Mouse (Mus musculus): ENCODE data around the gene S100a14. TPM values are rescaled to one million over a fixed set of nuclear protein-coding genes. Genes with fewer than 3 reads are reported as not detected.

Gene S100a14
- total and polyA plus RNA-seq, 2 experiments, result not detected

GRCm38 (mm10) chr3:90552231-90552630, 25.6 kb downstream of the S100a14 start:
- Histone ChIP-seq H3K4me1 (ENCODE audit: control insufficient read depth, insufficient read depth, low read length) (no peaks in the 10 kb centered on the region), H3K27ac (replicated peaks; ENCODE audit: insufficient read depth, low read depth, low read length) (no peak overlapping the region), H3K79me2 (ENCODE audit: control insufficient read depth, insufficient read depth, low read length) (no peaks in the 10 kb centered on the region), H3K36me3 (ENCODE audit: control insufficient read depth, insufficient read depth, low read length) (no peaks in the 10 kb centered on the region), H3K27me3 (ENCODE audit: control insufficient read depth, insufficient read depth, low read length) (no peaks in the 10 kb centered on the region), H3K4me3 (ENCODE audit: insufficient read depth, low read depth, low read length) (no peak overlapping the region), H3K9ac (ENCODE audit: low read depth, low read length) (no peak overlapping the region)
- TF ChIP-seq CTCF (IDR thresholded peaks at IDR 0.05; ENCODE audit: low read depth, low read length) (no peak), POLR2A (IDR thresholded peaks at IDR 0.05; ENCODE audit: extremely low read depth, insufficient read depth, low read length) (no peak)
- WGBS, result 81% methylated on average over 2 of the region's 2 CpGs
- DNase-seq (ENCODE audit: extremely low read depth, low read depth, low spot score), result no peak

GRCm38 (mm10) chr3:90555954-90556353, 29.3 kb downstream of the S100a14 start:
- WGBS, result 80% methylated on average over 5 of the region's 5 CpGs
- no peak for DNase-seq (ENCODE audit: extremely low read depth, low read depth, low spot score)
- no peaks in the 10 kb centered on the region for H3K79me2 ChIP-seq (ENCODE audit: control insufficient read depth, insufficient read depth, low read length)
- H3K36me3 ChIP-seq (ENCODE audit: control insufficient read depth, insufficient read depth, low read length), result no peaks in the 10 kb centered on the region
- H3K27me3 ChIP-seq (ENCODE audit: control insufficient read depth, insufficient read depth, low read length), result no peaks in the 10 kb centered on the region
- no peak overlapping the region for H3K4me3 ChIP-seq (ENCODE audit: insufficient read depth, low read depth, low read length)
- no peaks in the 10 kb centered on the region for H3K4me1 ChIP-seq (ENCODE audit: control insufficient read depth, insufficient read depth, low read length)
- H3K27ac ChIP-seq (replicated peaks; ENCODE audit: insufficient read depth, low read depth, low read length), result no peak overlapping the region
- no peak overlapping the region for H3K9ac ChIP-seq (ENCODE audit: low read depth, low read length)
- no peak for TF ChIP-seq CTCF (IDR thresholded peaks at IDR 0.05; ENCODE audit: low read depth, low read length)
- TF ChIP-seq POLR2A (IDR thresholded peaks at IDR 0.05; ENCODE audit: extremely low read depth, insufficient read depth, low read length), result no peak

GRCm38 (mm10) chr3:90560008-90560628, 33.5 kb downstream of the S100a14 start, which contains the start of gene S100a3:
TSS of gene S100a3 (plus strand) at chr3:90560578.
- WGBS, result 87% methylated on average over 6 of the region's 6 CpGs
- no peak for DNase-seq (ENCODE audit: extremely low read depth, low read depth, low spot score)
- no peak for TF ChIP-seq CTCF (IDR thresholded peaks at IDR 0.05; ENCODE audit: low read depth, low read length)
- TF ChIP-seq POLR2A (IDR thresholded peaks at IDR 0.05; ENCODE audit: extremely low read depth, insufficient read depth, low read length), result no peak
- H3K27me3 ChIP-seq (ENCODE audit: control insufficient read depth, insufficient read depth, low read length), result no peaks in the 10 kb centered on the region
- H3K4me1 ChIP-seq (ENCODE audit: control insufficient read depth, insufficient read depth, low read length), result no peaks in the 10 kb centered on the region
- no peaks in the 10 kb centered on the region for H3K36me3 ChIP-seq (ENCODE audit: control insufficient read depth, insufficient read depth, low read length)
- H3K9ac ChIP-seq (ENCODE audit: low read depth, low read length), result no peak within 1 kb of the TSS
- H3K4me3 ChIP-seq (ENCODE audit: insufficient read depth, low read depth, low read length), result no peak within 1 kb of the TSS
- no peak within 1 kb of the TSS for H3K27ac ChIP-seq (replicated peaks; ENCODE audit: insufficient read depth, low read depth, low read length)
- no peaks in the 10 kb centered on the region for H3K79me2 ChIP-seq (ENCODE audit: control insufficient read depth, insufficient read depth, low read length)

DNA sequence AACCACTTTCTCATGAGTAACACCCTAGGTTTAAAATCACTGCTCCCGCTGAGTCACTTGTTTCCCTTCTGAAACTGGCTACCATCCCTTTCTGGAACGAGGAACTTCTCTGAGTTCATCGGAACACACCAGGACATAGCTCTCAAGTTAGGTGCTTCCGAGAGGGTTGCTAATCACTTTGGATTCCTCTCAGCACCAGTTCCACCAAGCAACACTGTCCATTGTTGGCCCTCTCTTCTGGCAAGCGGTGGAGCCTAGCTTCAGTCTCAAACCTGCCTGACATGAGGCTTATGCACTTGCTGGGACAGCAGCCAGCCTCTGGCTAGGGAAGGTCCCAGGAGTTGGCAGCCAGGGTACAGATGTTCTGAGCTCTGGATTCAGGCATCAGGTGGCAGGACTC, 48.0 kb downstream of the S100a14 start:
- no peaks in the 10 kb centered on the region for H3K79me2 ChIP-seq (ENCODE audit: control insufficient read depth, insufficient read depth, low read length)
- H3K27ac ChIP-seq (replicated peaks; ENCODE audit: insufficient read depth, low read depth, low read length), result no peak overlapping the region
- no peaks in the 10 kb centered on the region for H3K36me3 ChIP-seq (ENCODE audit: control insufficient read depth, insufficient read depth, low read length)
- no peak for TF ChIP-seq CTCF (IDR thresholded peaks at IDR 0.05; ENCODE audit: low read depth, low read length)
- no peak for TF ChIP-seq POLR2A (IDR thresholded peaks at IDR 0.05; ENCODE audit: extremely low read depth, insufficient read depth, low read length)
- no peak overlapping the region for H3K4me3 ChIP-seq (ENCODE audit: insufficient read depth, low read depth, low read length)
- 84% methylated on average over 5 of the region's 5 CpGs for WGBS
- H3K27me3 ChIP-seq (ENCODE audit: control insufficient read depth, insufficient read depth, low read length), result no peaks in the 10 kb centered on the region; the same call in 1 of the 2 replicates
- no peaks in the 10 kb centered on the region for H3K4me1 ChIP-seq (ENCODE audit: control insufficient read depth, insufficient read depth, low read length)
- no peak for DNase-seq (ENCODE audit: extremely low read depth, low read depth, low spot score)
- H3K9ac ChIP-seq (ENCODE audit: low read depth, low read length), result no peak overlapping the region

GRCm38 (mm10) chr3:90575320-90575719, 48.7 kb downstream of the S100a14 start:
- 63% methylated on average over 3 of the region's 3 CpGs for whole genome bisulfite sequencing
- TF ChIP-seq CTCF (IDR thresholded peaks at IDR 0.05; ENCODE audit: low read depth, low read length) (no peak), POLR2A (IDR thresholded peaks at IDR 0.05; ENCODE audit: extremely low read depth, insufficient read depth, low read length) (no peak)
- no peaks in the 10 kb centered on the region for H3K79me2 ChIP-seq (ENCODE audit: control insufficient read depth, insufficient read depth, low read length)
- no peak overlapping the region for H3K27ac ChIP-seq (replicated peaks; ENCODE audit: insufficient read depth, low read depth, low read length)
- no peak overlapping the region for H3K4me3 ChIP-seq (ENCODE audit: insufficient read depth, low read depth, low read length)
- no peaks in the 10 kb centered on the region; the same call in 1 of the 2 replicates for H3K27me3 ChIP-seq (ENCODE audit: control insufficient read depth, insufficient read depth, low read length)
- no peak overlapping the region for H3K9ac ChIP-seq (ENCODE audit: low read depth, low read length)
- H3K36me3 ChIP-seq (ENCODE audit: control insufficient read depth, insufficient read depth, low read length), result no peaks in the 10 kb centered on the region
- DNase-seq (ENCODE audit: extremely low read depth, low read depth, low spot score), result no peak
- no peaks in the 10 kb centered on the region for H3K4me1 ChIP-seq (ENCODE audit: control insufficient read depth, insufficient read depth, low read length)

GRCm38 (mm10) chr3:90576351-90577001, 49.8 kb downstream of the S100a14 start:
- TF ChIP-seq CTCF (IDR thresholded peaks at IDR 0.05; ENCODE audit: low read depth, low read length), result no peak
- TF ChIP-seq POLR2A (IDR thresholded peaks at IDR 0.05; ENCODE audit: extremely low read depth, insufficient read depth, low read length), result no peak
- no peak overlapping the region for H3K4me3 ChIP-seq (ENCODE audit: insufficient read depth, low read depth, low read length)
- H3K9ac ChIP-seq (ENCODE audit: low read depth, low read length), result no peak overlapping the region
- H3K79me2 ChIP-seq (ENCODE audit: control insufficient read depth, insufficient read depth, low read length), result no peaks in the 10 kb centered on the region
- no peaks in the 10 kb centered on the region for H3K36me3 ChIP-seq (ENCODE audit: control insufficient read depth, insufficient read depth, low read length)
- H3K27me3 ChIP-seq (ENCODE audit: control insufficient read depth, insufficient read depth, low read length), result no peaks in the 10 kb centered on the region; the same call in 1 of the 2 replicates
- H3K27ac ChIP-seq (replicated peaks; ENCODE audit: insufficient read depth, low read depth, low read length), result no peak overlapping the region
- no peak for DNase-seq (ENCODE audit: extremely low read depth, low read depth, low spot score)
- 73% methylated on average over 10 of the region's 10 CpGs for WGBS
- H3K4me1 ChIP-seq (ENCODE audit: control insufficient read depth, insufficient read depth, low read length), result no peaks in the 10 kb centered on the region

Other genes with a start within 250 kb of the S100a14 start
- gene Gatad2b, start 233.7 kb upstream of the S100a14 start, total RNA-seq (2014; rRNA removed), result 6.3 and 7.7 TPM in 2 replicates
- 6.6 and 7.1 TPM in 2 replicates for gene Gatad2b, start 233.7 kb upstream of the S100a14 start, polyA plus RNA-seq (2012; rRNA removed)
- gene Slc27a3, start 136.9 kb upstream of the S100a14 start, total RNA-seq (2014; rRNA removed), result 0.37 and 1.1 TPM in 2 replicates
- gene Slc27a3, start 136.9 kb upstream of the S100a14 start, polyA plus RNA-seq (2012; rRNA removed), result 1.00 and 2.3 TPM in 2 replicates
- 8.9 and 11.3 TPM in 2 replicates for gene Ints3, start 93.2 kb upstream of the S100a14 start, total RNA-seq (2014; rRNA removed)
- gene Ints3, start 93.2 kb upstream of the S100a14 start, polyA plus RNA-seq (2012; rRNA removed), result 11.4 and 12.4 TPM in 2 replicates
- gene Npr1, start 61.0 kb upstream of the S100a14 start, total RNA-seq (2014; rRNA removed), result 5.6 and 8.3 TPM in 2 replicates
- gene Npr1, start 61.0 kb upstream of the S100a14 start, polyA plus RNA-seq (2012; rRNA removed), result 10.2 and 13.2 TPM in 2 replicates
- 13.2 and 16.0 TPM in 2 replicates for gene Ilf2, start 50.7 kb upstream of the S100a14 start, total RNA-seq (2014; rRNA removed)
- 6.5 and 6.9 TPM in 2 replicates for gene Ilf2, start 50.7 kb upstream of the S100a14 start, polyA plus RNA-seq (2012; rRNA removed)
- 12.8 and 18.5 TPM in 2 replicates for gene Snapin, start 35.8 kb upstream of the S100a14 start, total RNA-seq (2014; rRNA removed)
- gene Snapin, start 35.8 kb upstream of the S100a14 start, polyA plus RNA-seq (2012; rRNA removed), result 10.4 and 10.6 TPM in 2 replicates
- 30.9 and 31.0 TPM in 2 replicates for gene Chtop, start 17.4 kb upstream of the S100a14 start, total RNA-seq (2014; rRNA removed)
- gene Chtop, start 17.4 kb upstream of the S100a14 start, polyA plus RNA-seq (2012; rRNA removed), result 23.5 and 24.9 TPM in 2 replicates
- 115 and 123 TPM in 2 replicates for gene S100a1, start 12.5 kb upstream of the S100a14 start, total RNA-seq (2014; rRNA removed)
- gene S100a1, start 12.5 kb upstream of the S100a14 start, polyA plus RNA-seq (2012; rRNA removed), result 241 and 335 TPM in 2 replicates
- gene S100a13, start 12.4 kb upstream of the S100a14 start, total RNA-seq (2014; rRNA removed), result 70.7 and 81.7 TPM in 2 replicates
- 40.2 and 40.5 TPM in 2 replicates for gene S100a13, start 12.4 kb upstream of the S100a14 start, polyA plus RNA-seq (2012; rRNA removed)
- gene S100a16, start 10.4 kb downstream of the S100a14 start, total RNA-seq (2014; rRNA removed), result 38.0 and 40.7 TPM in 2 replicates
- 40.1 and 55.0 TPM in 2 replicates for gene S100a16, start 10.4 kb downstream of the S100a14 start, polyA plus RNA-seq (2012; rRNA removed)
- gene S100a3, start 33.7 kb downstream of the S100a14 start, total RNA-seq (2014; rRNA removed), result not detected in 2 replicates
- not detected in 2 replicates for gene S100a3, start 33.7 kb downstream of the S100a14 start, polyA plus RNA-seq (2012; rRNA removed)
- not detected in 2 replicates for gene S100a2, start 63.4 kb downstream of the S100a14 start, total RNA-seq (2014; rRNA removed)
- not detected in 2 replicates for gene S100a2, start 63.4 kb downstream of the S100a14 start, polyA plus RNA-seq (2012; rRNA removed)
- not detected in 2 replicates for gene Gm42674, start 75.0 kb downstream of the S100a14 start, total RNA-seq (2014; rRNA removed)
- not detected in 2 replicates for gene Gm42674, start 75.0 kb downstream of the S100a14 start, polyA plus RNA-seq (2012; rRNA removed)
- 2.8 and 2.9 TPM in 2 replicates for gene S100a4, start 76.9 kb downstream of the S100a14 start, total RNA-seq (2014; rRNA removed)
- gene S100a4, start 76.9 kb downstream of the S100a14 start, polyA plus RNA-seq (2012; rRNA removed), result 0.87 and 1.0 TPM in 2 replicates
- not detected in 2 replicates for gene S100a5, start 81.7 kb downstream of the S100a14 start, total RNA-seq (2014; rRNA removed)
- gene S100a5, start 81.7 kb downstream of the S100a14 start, polyA plus RNA-seq (2012; rRNA removed), result not detected in 2 replicates
- 2.4 and 3.6 TPM in 2 replicates for gene S100a6, start 86.0 kb downstream of the S100a14 start, total RNA-seq (2014; rRNA removed)
- 4.7 and 8.1 TPM in 2 replicates for gene S100a6, start 86.0 kb downstream of the S100a14 start, polyA plus RNA-seq (2012; rRNA removed)
- not detected in 2 replicates for gene S100a7a, start 127.2 kb downstream of the S100a14 start, total RNA-seq (2014; rRNA removed)
- gene S100a7a, start 127.2 kb downstream of the S100a14 start, polyA plus RNA-seq (2012; rRNA removed), result not detected in 2 replicates
- gene S100a8, start 142.1 kb downstream of the S100a14 start, total RNA-seq (2014; rRNA removed), result 1.4 and 1.7 TPM in 2 replicates
- 0.54 and 0.90 TPM in 2 replicates for gene S100a8, start 142.1 kb downstream of the S100a14 start, polyA plus RNA-seq (2012; rRNA removed)
- 2.6 and 3.6 TPM in 2 replicates for gene S100a9, start 168.9 kb downstream of the S100a14 start, total RNA-seq (2014; rRNA removed)
- gene S100a9, start 168.9 kb downstream of the S100a14 start, polyA plus RNA-seq (2012; rRNA removed), result 0.76 and 0.92 TPM in 2 replicates
- not detected in 2 replicates for gene Pglyrp4, start 200.1 kb downstream of the S100a14 start, total RNA-seq (2014; rRNA removed)
- not detected in 2 replicates for gene Pglyrp4, start 200.1 kb downstream of the S100a14 start, polyA plus RNA-seq (2012; rRNA removed)